8 mouse cellular contexts compared by ENCODE assay signal in genomic region chr13:112752309-112752975, GRCm38 (mm10). TPM values are rescaled to one million over a fixed set of nuclear protein-coding genes. Genes with fewer than 3 reads are reported as not detected.
DNase-seq lines count a peak whose midpoint lies in the region; ATAC-seq lines count a peak whose summit lies in the region.

No protein-coding gene starts in this region.

- DNase-seq in hindbrain, embryonic 10.5 days (ENCODE audit: low spot score): no peak
- no peak for DNase-seq in hindbrain, embryonic 11.5 days (ENCODE audit: low spot score)
- peak; percentile 5 to 12 for DNase-seq in B cell, adult 2 months
- DNase-seq in liver, embryonic 13.5 days: no peak
- no peak for DNase-seq in urinary bladder, postnatal 25 days (ENCODE audit: low spot score)
- no peak for DNase-seq in embryo, embryonic 9.5 days (ENCODE audit: extremely low spot score)
- no peak for DNase-seq in frontal cortex, postnatal 14 days (ENCODE audit: low spot score in 2 of 2)

- H3K9ac ChIP-seq in hindbrain, embryonic 11.5 days (ENCODE audit: low read depth, low read length): no peak overlapping the region
- H3K9ac ChIP-seq in liver, embryonic 13.5 days: peak overlapping the region; percentile 70; the same call in 1 of the 2 replicates

- H3K4me1 ChIP-seq in hindbrain, embryonic 10.5 days (replicated peaks): peaks cover 26% of the 10 kb centered on the region
- no peaks in the 10 kb centered on the region for H3K4me1 ChIP-seq in hindbrain, embryonic 11.5 days (replicated peaks; ENCODE audit: control insufficient read depth, insufficient read depth, low read length)
- H3K4me1 ChIP-seq in liver, embryonic 13.5 days (replicated peaks): peaks cover 74% of the 10 kb centered on the region

- H3K27me3 ChIP-seq in hindbrain, embryonic 10.5 days (ENCODE audit: insufficient read depth, poor library complexity, severe bottlenecking): no peaks in the 10 kb centered on the region
- H3K27me3 ChIP-seq in hindbrain, embryonic 11.5 days (ENCODE audit: control insufficient read depth, insufficient read depth, low read length): no peaks in the 10 kb centered on the region
- no peaks in the 10 kb centered on the region for H3K27me3 ChIP-seq in liver, embryonic 13.5 days

- 0 out of 2 replicates have a peak overlapping the region, but pooled peaks have one; percentile 70 for H3K27ac ChIP-seq in hindbrain, embryonic 10.5 days
- H3K27ac ChIP-seq in hindbrain, embryonic 11.5 days (ENCODE audit: low read depth, low read length): no peak overlapping the region
- H3K27ac ChIP-seq in liver, embryonic 13.5 days: peak overlapping the region; percentile 99

- H3K4me3 ChIP-seq in hindbrain, embryonic 10.5 days: no peak overlapping the region
- no peak overlapping the region for H3K4me3 ChIP-seq in hindbrain, embryonic 11.5 days (ENCODE audit: low read depth, low read length)
- H3K4me3 ChIP-seq in liver, embryonic 13.5 days (replicated peaks): peak overlapping the region; percentile 35; the same call in 1 of the 2 replicates

- no peaks in the 10 kb centered on the region for H3K9me3 ChIP-seq in hindbrain, embryonic 10.5 days
- no peaks in the 10 kb centered on the region for H3K9me3 ChIP-seq in hindbrain, embryonic 11.5 days (ENCODE audit: control insufficient read depth, low read length)
- no peaks in the 10 kb centered on the region for H3K9me3 ChIP-seq in liver, embryonic 13.5 days (replicated peaks)

- WGBS in hindbrain, embryonic 10.5 days: 78% methylated on average over 11 of the region's 11 CpGs
- WGBS in hindbrain, embryonic 11.5 days: 75% methylated on average over 11 of the region's 11 CpGs
- 58% methylated on average over 11 of the region's 11 CpGs for WGBS in liver, embryonic 13.5 days (ENCODE audit: insufficient replicate concordance)

- ATAC-seq in hindbrain, embryonic 11.5 days (ENCODE audit: low FRiP score): no peak
- 0 out of 2 replicates have a peak, but pooled peaks have one; percentile 27 for ATAC-seq in common myeloid progenitor, adult 5-6 weeks (replicated peaks; ENCODE audit: low read depth, poor library complexity, severe bottlenecking)
- no peak for ATAC-seq in liver, embryonic 13.5 days (ENCODE audit: low read depth)

- H3K4me2 ChIP-seq in hindbrain, embryonic 11.5 days (replicated peaks; ENCODE audit: low read depth, low read length): no peak overlapping the region
- H3K4me2 ChIP-seq in liver, embryonic 13.5 days: peak overlapping the region; percentile 62

- H3K36me3 ChIP-seq in hindbrain, embryonic 10.5 days: no peaks in the 10 kb centered on the region
- H3K36me3 ChIP-seq in hindbrain, embryonic 11.5 days (ENCODE audit: control insufficient read depth, insufficient read depth, low read length): no peaks in the 10 kb centered on the region
- H3K36me3 ChIP-seq in liver, embryonic 13.5 days: no peaks in the 10 kb centered on the region

RNA-seq across cellular contexts. Expression of gene Plpp1, which starts 48.1 kb away (rescaled TPM):
- polyA plus RNA-seq in hindbrain, embryonic 10.5 days (2016; fragmentation: Nextera tagmentation; extraction: Ambion mirVana): 22.6 and 25.5 TPM in 2 replicates
- polyA plus RNA-seq in hindbrain, embryonic 11.5 days (2014; fragmentation: Nextera tagmentation; extraction: Ambion mirVana): 22.1 and 24.0 TPM in 2 replicates
- 0.82 and 3.6 TPM in 2 replicates for total RNA-seq in common myeloid progenitor, adult 5-6 weeks (2017)
- 31.8 and 32.2 TPM in 2 replicates for polyA plus RNA-seq in liver, embryonic 13.5 days (2015; fragmentation: Nextera tagmentation; extraction: Ambion mirVana)

Comparison
In these comparisons a context has a peak if more than half of its experiments do, and no peak if none do; other contexts are left out.
1. DNase-seq: peak in B cell, adult 2 months (2 of 2); none in hindbrain, embryonic 10.5 days (single experiment), hindbrain, embryonic 11.5 days (single experiment), liver, embryonic 13.5 days (single experiment), urinary bladder, postnatal 25 days (single experiment), embryo, embryonic 9.5 days (single experiment) and frontal cortex, postnatal 14 days (0 of 2).